Mouse (Mus musculus) stomach, postnatal 0 days (tissue): ENCODE measurements around the gene Dnmt3l.

Source experiments
- CTCF ChIP-seq: IDR thresholded peaks from 2 replicates; pipeline ENCODE4 v1.5.1; 2016; ENCODE audit warnings: antibody characterized with exemption, low read depth, mild to moderate bottlenecking, moderate library complexity
- EP300 ChIP-seq: optimal IDR thresholded peaks from 2 replicates; pipeline ENCODE3; 2016; ENCODE audit warnings: antibody characterized with exemption

DNA sequence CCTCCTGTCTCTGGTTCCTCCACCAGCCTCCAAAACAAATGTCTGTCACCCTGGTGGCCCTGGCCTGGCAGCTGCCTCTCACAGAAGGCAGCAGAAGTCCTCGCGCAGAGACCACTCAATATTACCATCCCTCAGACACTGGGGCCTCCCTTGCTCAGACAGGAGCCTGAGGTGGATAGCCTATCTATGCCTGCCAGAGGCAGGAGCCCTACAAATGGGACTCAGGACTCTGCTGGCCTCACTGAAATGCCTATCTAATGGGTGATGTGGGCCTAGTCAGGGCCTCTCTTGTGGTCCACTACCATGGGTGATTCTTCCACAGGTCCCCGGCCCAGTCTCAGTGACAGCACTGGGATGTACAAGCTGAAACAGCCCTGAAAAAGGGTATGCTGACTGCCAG is 33.6 kb upstream of the Dnmt3l start:
- no peak for TF ChIP-seq CTCF
- no peak for TF ChIP-seq EP300
